Mouse (Mus musculus): ENCODE data around the gene Slc26a1.
A peak's percentile ranks its signal among the peaks of the same experiment; 100 is the strongest.
"Not testable (repeated sequence)": the region's sequence is repeated elsewhere in the genome, so short reads cannot be mapped to it uniquely, and the experiment has no call there.

Gene Slc26a1

GRCm38 (mm10) chr5:108655891-108656650 lies 19.3 kb downstream of the Slc26a1 start:
- no peak for DNase-seq (ENCODE audit: low read depth)

- DNase-seq (ENCODE audit: low read depth), result no peak
Measured at GRCm38 (mm10) chr5:108655381-108655780, 20.0 kb downstream of the Slc26a1 start.

- DNase-seq (ENCODE audit: low read depth), result no peak
Measured at GRCm38 (mm10) chr5:108654444-108654990, 20.9 kb downstream of the Slc26a1 start.

GRCm38 (mm10) chr5:108653341-108653740 lies 22.0 kb downstream of the Slc26a1 start:
- DNase-seq (ENCODE audit: low read depth), result no peak

- DNase-seq (ENCODE audit: low read depth), result no peak
Measured at GRCm38 (mm10) chr5:108651823-108652222, 23.5 kb downstream of the Slc26a1 start.

GRCm38 (mm10) chr5:108651136-108651720 lies 24.1 kb downstream of the Slc26a1 start:
- no peak for DNase-seq (ENCODE audit: low read depth)

- DNase-seq (ENCODE audit: low read depth), result no peak
Measured at GRCm38 (mm10) chr5:108650341-108650740, 25.0 kb downstream of the Slc26a1 start.

- DNase-seq (ENCODE audit: low read depth), result no peak
Measured at GRCm38 (mm10) chr5:108648937-108649576, 26.3 kb downstream of the Slc26a1 start.

- DNase-seq (ENCODE audit: low read depth), result no peak
Measured at GRCm38 (mm10) chr5:108647820-108648465, 27.4 kb downstream of the Slc26a1 start.

- no peak for DNase-seq (ENCODE audit: low read depth)
Measured at GRCm38 (mm10) chr5:108647311-108647710, 28.1 kb downstream of the Slc26a1 start.

- DNase-seq (ENCODE audit: low read depth), result no peak
Measured at GRCm38 (mm10) chr5:108646343-108646660, 29.1 kb downstream of the Slc26a1 start.

- no peak for DNase-seq (ENCODE audit: low read depth)
Measured at GRCm38 (mm10) chr5:108645651-108646342, 29.6 kb downstream of the Slc26a1 start.

- DNase-seq (ENCODE audit: low read depth), result no peak
Measured at GRCm38 (mm10) chr5:108643674-108644073, 31.7 kb downstream of the Slc26a1 start.

GRCm38 (mm10) chr5:108636172-108636571 lies 39.2 kb downstream of the Slc26a1 start:
- DNase-seq (ENCODE audit: low read depth), result no peak

GRCm38 (mm10) chr5:108634088-108634487 lies 41.3 kb downstream of the Slc26a1 start:
- DNase-seq (ENCODE audit: low read depth), result not testable (repeated sequence)

GRCm38 (mm10) chr5:108633676-108634075 lies 41.7 kb downstream of the Slc26a1 start:
- DNase-seq (ENCODE audit: low read depth), result no peak

- DNase-seq (ENCODE audit: low read depth), result peak; percentile 88
Measured at GRCm38 (mm10) chr5:108629634-108630483, 45.5 kb downstream of the Slc26a1 start, which contains the start of the genes Gak and Tmem175. Gak (minus strand) TSS chr5:108629755. Tmem175 (plus strand) TSS chr5:108629770.

GRCm38 (mm10) chr5:108628891-108629633 lies 46.3 kb downstream of the Slc26a1 start:
- DNase-seq (ENCODE audit: low read depth), result no peak

- DNase-seq (ENCODE audit: low read depth), result no peak
Measured at GRCm38 (mm10) chr5:108626050-108626660, 49.2 kb downstream of the Slc26a1 start.

- no peak for DNase-seq (ENCODE audit: low read depth)
Measured at GRCm38 (mm10) chr5:108621870-108622269, 53.5 kb downstream of the Slc26a1 start.

Data from c-Kit-positive CD71-positive TER-119-negative erythroid progenitor cells, embryonic 14.5 days (primary cell).